Mouse (Mus musculus) testis, adult 2 months (tissue): ENCODE results near the gene Nelfcd. TPM values are rescaled to one million over a fixed set of nuclear protein-coding genes. Genes with fewer than 3 reads are reported as not detected.

Source experiments
- H3K27ac ChIP-seq: fragments of 200-500 bp; 2 replicates; pipeline ENCODE4 v1.5.1; 2012; ENCODE audit warnings: low read depth, low read length; ENCODE audit not compliant: control insufficient read depth, insufficient read depth
- H3K27me3 ChIP-seq: fragments of 200-500 bp; 2 replicates; pipeline ENCODE4 v1.6.1; 2012; ENCODE audit warnings: mild to moderate bottlenecking, low read length, moderate library complexity; ENCODE audit not compliant: control insufficient read depth, insufficient read depth
- H3K36me3 ChIP-seq: fragments of 200-500 bp; 2 replicates; pipeline ENCODE4 v1.6.1; 2012; ENCODE audit warnings: mild to moderate bottlenecking, low read length; ENCODE audit not compliant: control insufficient read depth, insufficient read depth
- H3K4me1 ChIP-seq: fragments of 200-500 bp; 2 replicates; pipeline ENCODE4 v1.6.1; 2012; ENCODE audit warnings: low read length; ENCODE audit not compliant: control insufficient read depth, insufficient read depth
- H3K4me3 ChIP-seq: fragments of 200-500 bp; 2 replicates; pipeline ENCODE4 v1.5.1; 2012; ENCODE audit warnings: low read depth, mild to moderate bottlenecking, low read length, moderate library complexity, mixed read lengths; ENCODE audit not compliant: control insufficient read depth
- CTCF ChIP-seq: fragments of 200-500 bp; IDR thresholded peaks from 2 replicates; pipeline ENCODE4 v1.5.1; 2012; ENCODE audit warnings: low read depth, mild to moderate bottlenecking, inconsistent platforms, low read length, moderate library complexity; ENCODE audit not compliant: control insufficient read depth, insufficient read depth, insufficient replicate concordance
- POLR2A ChIP-seq: fragments of 200-500 bp; IDR thresholded peaks from 2 replicates; pipeline ENCODE4 v1.6.1; 2012; ENCODE audit warnings: low read depth, mild to moderate bottlenecking, inconsistent platforms, low read length, moderate library complexity; ENCODE audit not compliant: control insufficient read depth
- polyA plus RNA-seq: library from polyadenylated mRNA; depleted of rRNA; stranded (reverse); fragments of >200 nt; gene quantifications from 2 replicates; pipeline ENCODE4 v1.2.3, GENCODE M21; 2012

Nelfcd gene
- polyA plus RNA-seq, 1 experiment, result 28.4 TPM

DNA sequence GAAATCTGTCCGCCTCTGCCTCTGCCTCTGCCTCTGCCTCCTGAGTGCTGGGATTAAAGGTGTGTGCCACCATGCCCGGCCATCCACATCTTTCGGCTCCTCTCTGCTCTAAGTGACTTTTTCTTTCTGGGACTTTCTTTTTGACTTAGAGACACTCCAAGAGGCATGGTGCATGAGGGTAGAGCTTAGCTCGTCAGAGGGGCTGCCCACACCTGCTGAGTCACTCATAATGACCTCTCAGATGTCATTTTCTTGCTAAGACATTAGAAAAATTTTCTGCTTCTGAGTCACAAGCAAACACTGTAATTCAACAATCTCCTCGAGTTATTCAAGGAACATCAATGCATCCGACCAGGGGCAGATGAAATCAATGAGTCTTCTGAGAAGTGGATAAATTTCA lies 29.4 kb downstream of the Nelfcd start:
- Histone ChIP-seq H3K4me1 (no peaks in the 10 kb centered on the region), H3K36me3 (no peaks in the 10 kb centered on the region), H3K27ac (no peak overlapping the region), H3K4me3 (no peak overlapping the region), H3K27me3 (no peaks in the 10 kb centered on the region)
- TF ChIP-seq CTCF (no peak), POLR2A (no peak)

DNA sequence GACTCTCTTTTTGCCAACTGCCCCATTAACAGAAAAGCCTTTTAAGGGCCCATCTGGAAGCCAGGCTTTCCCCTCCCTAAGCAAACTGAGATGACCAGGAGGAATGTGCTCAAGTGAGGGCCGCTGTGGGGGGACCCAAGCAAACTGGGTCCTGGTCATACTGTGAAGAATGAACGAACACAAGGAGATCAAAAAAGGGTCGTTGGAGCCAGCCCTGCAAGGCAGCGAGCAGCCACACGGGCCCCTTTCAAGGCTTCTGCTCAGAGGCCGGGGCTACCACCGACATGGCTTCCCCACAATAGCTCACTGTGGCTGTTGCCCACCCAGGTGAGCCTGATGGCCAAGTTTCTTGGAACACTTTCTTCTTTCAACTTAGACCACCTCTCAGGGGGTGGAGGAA lies 30.9 kb downstream of the Nelfcd start:
- H3K27ac ChIP-seq, result no peak overlapping the region
- no peak for TF ChIP-seq POLR2A
- no peak for TF ChIP-seq CTCF
- no peaks in the 10 kb centered on the region for H3K27me3 ChIP-seq
- no peaks in the 10 kb centered on the region for H3K36me3 ChIP-seq
- no peaks in the 10 kb centered on the region for H3K4me1 ChIP-seq
- H3K4me3 ChIP-seq, result no peak overlapping the region

GRCm38 (mm10) chr2:174446905-174447304 lies 31.3 kb downstream of the Nelfcd start:
- H3K36me3 ChIP-seq, result no peaks in the 10 kb centered on the region
- no peaks in the 10 kb centered on the region for H3K27me3 ChIP-seq
- H3K4me3 ChIP-seq, result no peak overlapping the region
- no peak overlapping the region for H3K27ac ChIP-seq
- TF ChIP-seq CTCF (no peak), POLR2A (no peak)
- H3K4me1 ChIP-seq, result no peaks in the 10 kb centered on the region

DNA sequence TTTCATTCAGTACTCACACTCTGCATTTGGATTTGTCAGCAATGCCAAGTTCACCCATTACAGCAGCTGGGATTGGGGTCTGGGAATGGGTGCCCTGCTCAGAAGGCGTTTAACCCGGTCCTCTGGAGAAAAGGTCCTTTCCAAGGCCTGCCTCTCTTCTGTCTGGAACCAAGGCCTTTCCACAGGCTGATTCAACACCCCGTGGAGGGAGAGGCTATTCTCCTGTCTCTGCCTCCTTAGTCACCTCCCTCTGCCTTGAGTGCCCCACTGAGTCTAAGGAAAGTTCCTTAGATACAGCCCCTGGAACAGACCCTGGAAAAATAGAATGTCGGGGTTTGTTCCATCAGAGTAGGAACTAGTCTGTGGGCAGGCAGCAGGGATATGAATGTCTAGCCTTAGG lies 32.8 kb downstream of the Nelfcd start:
- no peak overlapping the region for H3K4me3 ChIP-seq
- no peaks in the 10 kb centered on the region for H3K4me1 ChIP-seq
- no peaks in the 10 kb centered on the region for H3K27me3 ChIP-seq
- TF ChIP-seq POLR2A (no peak), CTCF (no peak)
- H3K36me3 ChIP-seq, result no peaks in the 10 kb centered on the region
- H3K27ac ChIP-seq, result no peak overlapping the region

- Histone ChIP-seq H3K27me3 (no peaks in the 10 kb centered on the region), H3K36me3 (no peaks in the 10 kb centered on the region), H3K27ac (no peak within 1 kb of the TSS), H3K4me3 (no peak within 1 kb of the TSS), H3K4me1 (no peaks in the 10 kb centered on the region)
- TF ChIP-seq POLR2A (no peak), CTCF (no peak)
Measured at GRCm38 (mm10) chr2:174450353-174450752, 34.7 kb downstream of the Nelfcd start, which contains the start of gene Tubb1. Gene Tubb1 (plus strand): TSS chr2:174450695.

- Histone ChIP-seq H3K36me3 (no peaks in the 10 kb centered on the region), H3K27me3 (no peaks in the 10 kb centered on the region), H3K4me3 (no peak overlapping the region), H3K27ac (no peak overlapping the region), H3K4me1 (no peaks in the 10 kb centered on the region; the same call in 1 of the 2 replicates)
- no peak for TF ChIP-seq POLR2A
- TF ChIP-seq CTCF, result no peak
Measured at GRCm38 (mm10) chr2:174453681-174454080, 38.1 kb downstream of the Nelfcd start.

GRCm38 (mm10) chr2:174459365-174459764 lies 43.8 kb downstream of the Nelfcd start:
- Histone ChIP-seq H3K4me3 (no peak overlapping the region), H3K4me1 (peaks cover 3% of the 10 kb centered on the region; the same call in 1 of the 2 replicates), H3K27ac (no peak overlapping the region), H3K36me3 (peaks cover 1% of the 10 kb centered on the region; the same call in 1 of the 2 replicates), H3K27me3 (no peaks in the 10 kb centered on the region)
- no peak for TF ChIP-seq CTCF
- no peak for TF ChIP-seq POLR2A

- Histone ChIP-seq H3K27me3 (no peaks in the 10 kb centered on the region), H3K27ac (peak overlapping the region; percentile 90), H3K36me3 (peaks cover 4% of the 10 kb centered on the region), H3K4me1 (peaks cover 3% of the 10 kb centered on the region; the same call in 1 of the 2 replicates), H3K4me3 (peak overlapping the region; percentile 97)
- TF ChIP-seq CTCF, result no peak
Measured at GRCm38 (mm10) chr2:174463370-174463769, 47.8 kb downstream of the Nelfcd start.
